Mouse (Mus musculus) small intestine, adult 2 months (tissue): ENCODE measurements around the gene Cnih2.

Experiments used
- CTCF ChIP-seq: fragments of 200-500 bp; IDR thresholded peaks from 2 replicates; pipeline ENCODE4 v1.5.1; 2012; ENCODE audit warnings: low read depth, mild to moderate bottlenecking, control low read depth, inconsistent platforms, low read length, moderate library complexity, mixed read lengths; ENCODE audit not compliant: insufficient replicate concordance, insufficient read length; ENCODE audit errors: extremely low read depth
- POLR2A ChIP-seq: fragments of 200-500 bp; IDR thresholded peaks from 2 replicates; pipeline ENCODE4 v1.6.1; 2012; ENCODE audit warnings: low read depth, mild to moderate bottlenecking, control low read depth, inconsistent platforms, low read length, moderate library complexity

DNA sequence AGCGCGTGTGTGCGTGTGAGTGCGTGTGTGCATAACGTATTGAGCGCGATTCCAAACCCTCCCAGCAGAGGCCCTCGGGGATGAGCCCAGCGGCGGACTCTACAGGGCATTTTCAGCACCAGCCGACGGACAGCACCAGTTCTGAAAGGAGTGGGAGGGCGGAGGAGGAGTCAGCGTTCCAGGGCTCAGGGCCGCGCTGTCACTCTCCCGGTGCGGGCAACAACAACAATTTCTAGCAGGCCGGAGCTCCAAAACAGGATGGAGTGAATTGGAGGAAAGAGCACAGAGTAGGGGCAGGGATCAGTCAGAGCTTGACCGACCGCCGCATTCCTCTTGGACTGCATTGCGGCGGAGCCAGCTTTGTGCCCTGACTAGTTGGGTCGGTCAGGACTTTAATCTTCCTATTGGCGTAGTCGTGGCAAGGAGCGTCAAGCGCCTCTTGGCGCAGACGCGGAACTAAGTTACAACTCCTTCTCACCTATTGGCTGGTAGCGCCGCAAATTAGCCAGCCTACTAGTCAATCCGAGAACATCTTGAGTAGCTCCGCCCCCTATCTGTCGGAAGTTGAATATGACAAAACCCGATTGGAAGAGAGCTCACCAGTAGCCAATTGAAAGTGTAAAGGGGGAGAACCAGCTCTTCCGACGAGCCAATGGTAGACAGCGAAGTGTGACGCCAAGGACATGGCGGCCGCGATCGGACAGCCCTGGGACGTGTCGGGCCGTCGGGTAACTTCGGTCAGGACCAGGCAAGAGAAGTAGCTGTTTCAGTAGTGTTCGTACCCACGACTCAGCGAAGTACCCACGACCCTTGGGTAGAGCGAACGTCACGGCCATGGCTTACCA, 10.2 kb downstream of the Cnih2 start, which contains the start of gene Yif1a:
- TF ChIP-seq CTCF (peak; percentile 34; the same call in 1 of the 2 replicates), POLR2A (peak; percentile 66)
